Mouse (Mus musculus): Measurements from ENCODE around the gene Ccnk. TPM values are rescaled to one million over a fixed set of nuclear protein-coding genes. Genes with fewer than 3 reads are reported as not detected.
A peak's percentile ranks its signal among the peaks of the same experiment; 100 is the strongest.

Gene Ccnk
- polyA plus RNA-seq (2015; fragmentation: Nextera tagmentation; extraction: Ambion mirVana), result 3.7 and 4.2 TPM in 2 replicates

DNA sequence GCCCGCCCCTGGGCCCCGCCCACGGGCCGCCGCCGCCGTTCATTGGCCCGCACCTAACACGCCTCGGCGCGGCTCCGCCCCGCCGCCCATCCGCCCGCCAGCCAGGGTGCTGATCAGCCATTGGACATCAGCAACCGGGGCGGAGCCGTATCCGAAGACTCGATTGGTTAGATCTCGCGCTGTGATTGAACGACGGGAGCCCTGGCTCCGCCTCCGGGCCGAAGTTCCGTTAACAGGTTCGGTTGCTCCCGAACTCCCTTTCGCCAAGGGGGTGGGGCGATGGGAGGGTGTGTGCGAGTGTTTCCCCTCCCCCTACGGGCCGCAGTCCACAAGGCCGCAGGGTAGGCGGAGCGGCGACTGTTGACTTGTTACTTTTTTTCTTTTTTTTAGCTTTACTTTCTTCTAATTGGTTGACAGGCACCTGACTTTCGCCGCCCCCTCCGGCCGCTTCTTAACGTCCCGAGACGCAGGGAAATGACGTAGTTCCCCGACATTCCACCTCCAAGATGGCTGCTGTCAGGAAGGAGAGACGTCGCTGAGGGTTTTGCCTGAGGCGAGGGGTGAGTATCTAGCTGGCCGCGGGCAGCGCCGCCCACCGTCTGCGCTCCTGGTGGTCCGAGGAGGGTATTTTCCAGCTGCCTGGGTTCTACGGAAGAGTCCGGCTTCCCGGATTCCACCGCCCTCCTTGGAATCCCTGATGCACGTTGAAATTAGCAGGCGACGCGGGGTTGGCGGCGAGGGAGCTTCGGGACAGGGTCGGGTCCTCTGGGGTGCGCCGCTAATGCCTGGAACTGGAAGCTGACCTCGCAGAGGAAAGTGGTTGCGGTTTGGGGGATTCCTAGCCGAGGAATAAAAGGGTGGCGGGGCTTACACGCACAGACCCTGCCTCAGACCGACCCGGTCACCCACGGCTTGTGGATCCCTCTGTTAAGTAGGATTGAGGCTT lies at the start of gene Ccnk:
Gene Ccnk (plus strand): TSS at position 259 of the 946 bp plus-strand sequence.
- H3K9ac ChIP-seq, result peak within 1 kb of the TSS; percentile 91
- ATAC-seq (ENCODE audit: low read depth), result peak; percentile 98
- H3K27me3 ChIP-seq, result no peaks in the 10 kb centered on the region
- peaks cover 34% of the 10 kb centered on the region for H3K4me1 ChIP-seq (replicated peaks)
- under 1% methylated on average over 82 of the region's 82 CpGs for WGBS
- H3K36me3 ChIP-seq, result peaks cover 24% of the 10 kb centered on the region; the same call in 1 of the 2 replicates
- peak within 1 kb of the TSS; percentile 95 for H3K4me2 ChIP-seq
- H3K9me3 ChIP-seq, result no peaks in the 10 kb centered on the region
- peak within 1 kb of the TSS; percentile 90 for H3K27ac ChIP-seq (replicated peaks)
- H3K4me3 ChIP-seq, result peak within 1 kb of the TSS; percentile 83

DNA sequence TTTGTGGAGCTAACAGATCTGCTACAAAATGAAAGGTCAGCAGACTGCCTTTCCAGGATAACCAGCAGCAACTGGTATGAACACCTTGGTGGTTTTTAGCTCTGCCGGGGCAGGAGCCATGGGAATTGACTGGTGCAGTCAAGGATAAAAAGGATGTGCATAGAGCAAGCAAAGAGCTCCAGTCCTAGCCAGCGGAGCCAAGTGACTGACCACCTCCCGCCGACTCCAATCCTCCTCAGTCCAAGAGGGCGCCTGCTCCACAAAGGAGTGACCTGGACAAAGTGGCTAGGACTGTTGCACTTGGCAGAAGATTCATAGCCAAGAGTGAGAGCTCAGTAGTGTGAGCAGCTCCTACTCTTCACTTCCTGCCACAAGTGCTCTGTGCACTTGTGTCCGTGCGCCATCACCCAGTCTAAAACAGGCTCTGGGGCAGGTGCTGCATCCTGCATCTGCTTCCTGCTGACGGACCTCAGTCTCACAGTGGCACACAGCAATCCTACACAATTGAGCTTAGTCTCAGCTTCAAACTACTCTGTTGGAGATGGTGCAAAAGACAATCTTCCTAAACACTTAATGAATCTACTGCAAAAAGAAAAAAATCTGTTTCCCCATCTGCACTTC lies 46.8 kb upstream of the Ccnk start:
- WGBS, result 90% methylated on average over 8 of the region's 8 CpGs
- H3K27ac ChIP-seq (replicated peaks), result no peak overlapping the region
- no peak for ATAC-seq (ENCODE audit: low read depth)

DNA sequence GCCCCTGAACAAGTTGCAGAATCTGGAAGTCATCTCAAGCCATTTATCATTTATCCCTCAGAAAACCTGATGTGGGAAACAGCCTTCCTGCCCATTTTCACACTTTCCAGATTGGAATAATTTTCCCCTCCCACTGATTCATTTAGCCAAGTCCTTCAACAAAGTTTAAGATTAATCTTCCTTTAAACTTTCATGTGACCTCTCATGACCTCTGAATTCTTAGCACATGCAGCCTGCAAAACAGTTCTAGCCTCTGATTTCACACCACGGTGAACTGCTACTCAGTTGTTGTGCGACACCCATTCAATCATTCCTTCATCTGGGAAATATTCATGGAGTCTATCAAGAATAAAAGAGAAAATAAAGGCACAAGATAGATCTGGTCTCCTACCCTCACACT lies 46.2 kb upstream of the Ccnk start:
- Histone ChIP-seq H3K27me3 (no peaks in the 10 kb centered on the region), H3K4me2 (no peak overlapping the region), H3K36me3 (peaks cover 56% of the 10 kb centered on the region), H3K4me3 (no peak overlapping the region), H3K9me3 (no peaks in the 10 kb centered on the region), H3K4me1 (replicated peaks) (0 out of 2 replicates have a peak, but pooled peaks cover 4% of the 10 kb centered on the region), H3K27ac (replicated peaks) (no peak overlapping the region), H3K9ac (no peak overlapping the region)
- no peak for ATAC-seq (ENCODE audit: low read depth)
- WGBS, result 74% methylated on average over 2 of the region's 2 CpGs

More for the DNA sequence above, 46.8 kb upstream of the Ccnk start:
- H3K36me3 ChIP-seq, result peaks cover 60% of the 10 kb centered on the region
- H3K9ac ChIP-seq, result no peak overlapping the region
- H3K9me3 ChIP-seq, result no peaks in the 10 kb centered on the region
- no peaks in the 10 kb centered on the region for H3K27me3 ChIP-seq
- no peak overlapping the region for H3K4me3 ChIP-seq
- H3K4me1 ChIP-seq (replicated peaks), result 0 out of 2 replicates have a peak, but pooled peaks cover 4% of the 10 kb centered on the region
- H3K4me2 ChIP-seq, result no peak overlapping the region

DNA sequence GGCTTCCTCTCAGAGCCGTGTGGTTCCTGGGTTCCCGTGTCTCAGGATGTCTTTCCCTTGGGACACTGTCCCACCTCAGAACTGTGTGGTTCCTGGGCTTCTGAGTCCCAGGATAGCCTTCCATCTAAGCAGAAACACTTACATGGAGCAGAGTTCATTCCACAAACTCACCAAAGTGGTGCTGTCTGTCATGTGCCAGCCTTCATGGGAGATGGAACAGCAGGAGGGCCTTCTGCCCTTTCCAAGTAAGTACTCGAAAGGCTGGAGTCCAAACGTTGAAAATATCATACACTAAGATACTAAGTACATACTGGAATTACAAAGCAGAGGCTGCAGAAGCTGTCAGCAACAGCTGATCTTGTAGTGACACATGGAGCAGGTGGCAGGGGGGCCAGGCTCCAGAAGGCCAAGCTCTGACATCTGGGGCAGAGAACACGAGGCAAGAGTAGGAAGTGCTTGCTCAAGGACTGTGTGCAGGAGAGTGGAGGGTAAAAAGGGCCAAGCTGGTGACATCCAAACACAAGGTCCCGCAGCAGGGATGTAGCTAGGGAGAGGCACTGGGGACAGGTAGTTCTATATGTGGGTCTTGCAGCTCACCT lies 43.7 kb upstream of the Ccnk start:
- no peak overlapping the region for H3K9ac ChIP-seq
- H3K4me1 ChIP-seq (replicated peaks), result 0 out of 2 replicates have a peak, but pooled peaks cover 4% of the 10 kb centered on the region

DNA sequence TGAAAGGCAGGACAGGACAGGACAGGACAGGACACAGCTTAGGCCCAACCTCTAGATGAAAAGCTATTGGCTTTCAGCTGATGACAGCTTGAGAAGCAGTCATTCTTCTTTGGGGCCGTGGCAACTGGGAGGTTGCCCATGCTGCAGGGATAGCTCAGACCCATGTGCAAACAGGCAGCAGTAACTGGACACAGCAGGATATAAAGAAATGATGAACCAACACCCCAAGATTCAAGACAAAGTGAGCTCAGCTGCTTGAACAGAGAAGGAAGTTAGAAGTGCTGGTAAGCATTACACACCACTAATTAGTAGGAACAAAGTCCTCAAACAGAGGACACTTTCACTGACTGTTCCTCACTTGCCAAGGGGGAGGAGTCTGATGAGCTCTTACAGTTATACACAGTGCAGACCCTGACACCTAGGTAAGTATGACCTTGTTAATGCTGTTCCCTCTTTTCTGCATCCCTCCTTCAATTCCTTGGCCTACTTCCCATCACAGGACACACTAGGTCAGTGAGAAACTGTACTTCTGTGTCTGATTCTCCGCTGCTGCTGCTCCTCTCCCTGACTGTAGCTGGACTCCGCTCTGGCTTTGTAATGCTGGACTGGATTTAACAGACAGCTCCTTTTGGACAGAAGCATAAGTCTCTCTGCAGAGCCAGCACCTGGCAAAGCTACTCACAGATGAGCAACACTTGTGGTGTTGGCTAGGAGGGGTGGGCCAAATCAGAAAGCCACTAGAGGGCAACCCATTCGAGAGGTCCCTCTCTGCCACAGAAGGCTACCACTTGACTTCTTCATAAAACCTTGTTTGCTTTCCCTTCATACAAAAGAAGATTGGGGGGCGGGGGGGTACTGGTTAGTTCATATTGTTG lies 35.5 kb upstream of the Ccnk start:
- Histone ChIP-seq H3K27ac (replicated peaks) (no peak overlapping the region), H3K4me2 (no peak overlapping the region), H3K9me3 (no peaks in the 10 kb centered on the region), H3K4me3 (no peak overlapping the region), H3K27me3 (no peaks in the 10 kb centered on the region), H3K9ac (no peak overlapping the region), H3K36me3 (peaks cover 21% of the 10 kb centered on the region; the same call in 1 of the 2 replicates), H3K4me1 (replicated peaks) (no peaks in the 10 kb centered on the region)
- WGBS, result 91% methylated on average over 5 of the region's 5 CpGs
- no peak for ATAC-seq (ENCODE audit: low read depth)

More for the DNA sequence above, 43.7 kb upstream of the Ccnk start:
- ATAC-seq (ENCODE audit: low read depth), result no peak
- Histone ChIP-seq H3K9me3 (no peaks in the 10 kb centered on the region), H3K4me2 (no peak overlapping the region), H3K27ac (replicated peaks) (no peak overlapping the region), H3K36me3 (peaks cover 33% of the 10 kb centered on the region), H3K4me3 (no peak overlapping the region), H3K27me3 (no peaks in the 10 kb centered on the region)
- WGBS, result 79% methylated on average over 6 of the region's 6 CpGs

DNA sequence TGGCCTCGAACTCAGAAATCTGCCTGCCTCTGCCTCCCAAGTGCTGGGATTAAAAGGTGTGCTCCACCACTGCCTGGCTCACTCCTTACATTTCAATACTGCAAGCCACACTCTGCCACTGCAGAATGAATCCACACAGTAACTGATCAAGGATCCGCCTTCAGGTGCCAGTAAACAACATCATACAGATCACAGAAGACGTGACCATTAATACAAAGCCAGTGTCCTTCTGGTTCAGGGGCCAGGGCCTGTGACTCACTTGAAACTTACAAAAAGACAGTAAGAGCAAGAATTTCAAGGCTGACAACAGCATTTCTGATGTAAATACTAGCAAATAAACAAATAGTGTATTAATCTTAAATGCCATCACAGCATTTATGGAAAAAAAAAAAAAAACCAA lies 34.2 kb upstream of the Ccnk start:
- no peak overlapping the region for H3K4me2 ChIP-seq
- no peaks in the 10 kb centered on the region for H3K27me3 ChIP-seq
- no peaks in the 10 kb centered on the region for H3K9me3 ChIP-seq
- H3K9ac ChIP-seq, result no peak overlapping the region
- H3K36me3 ChIP-seq, result peaks cover 26% of the 10 kb centered on the region; the same call in 1 of the 2 replicates
- no peak for ATAC-seq (ENCODE audit: low read depth)
- 94% methylated on average over 3 of the region's 3 CpGs for WGBS
- no peak overlapping the region for H3K27ac ChIP-seq (replicated peaks)
- H3K4me1 ChIP-seq (replicated peaks), result no peaks in the 10 kb centered on the region
- no peak overlapping the region for H3K4me3 ChIP-seq

DNA sequence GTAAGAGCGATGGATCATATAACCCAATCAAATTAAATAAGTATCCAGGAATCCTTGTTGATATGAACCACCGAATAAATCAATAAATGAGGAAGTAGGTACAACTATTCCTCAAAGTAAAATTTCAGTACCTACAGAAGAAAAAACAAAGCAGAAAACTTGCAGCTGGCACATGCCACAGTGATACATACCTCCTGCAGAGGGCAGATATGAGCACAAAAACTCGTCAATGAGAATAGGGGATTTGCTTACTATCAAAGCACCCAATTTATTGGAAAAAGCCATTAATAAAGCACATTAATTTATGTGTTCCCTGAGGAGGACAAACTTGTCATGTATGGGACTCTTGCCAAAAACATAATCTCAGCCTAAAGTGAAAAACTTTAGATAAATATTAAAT lies 29.6 kb upstream of the Ccnk start:
- Histone ChIP-seq H3K9ac (no peak overlapping the region), H3K4me3 (no peak overlapping the region), H3K9me3 (no peaks in the 10 kb centered on the region), H3K4me1 (replicated peaks) (no peaks in the 10 kb centered on the region), H3K36me3 (peaks cover 37% of the 10 kb centered on the region), H3K4me2 (no peak overlapping the region), H3K27me3 (no peaks in the 10 kb centered on the region), H3K27ac (replicated peaks) (no peak overlapping the region)
- no peak for ATAC-seq (ENCODE audit: low read depth)
- 79% methylated on average over 3 of the region's 3 CpGs for WGBS

DNA sequence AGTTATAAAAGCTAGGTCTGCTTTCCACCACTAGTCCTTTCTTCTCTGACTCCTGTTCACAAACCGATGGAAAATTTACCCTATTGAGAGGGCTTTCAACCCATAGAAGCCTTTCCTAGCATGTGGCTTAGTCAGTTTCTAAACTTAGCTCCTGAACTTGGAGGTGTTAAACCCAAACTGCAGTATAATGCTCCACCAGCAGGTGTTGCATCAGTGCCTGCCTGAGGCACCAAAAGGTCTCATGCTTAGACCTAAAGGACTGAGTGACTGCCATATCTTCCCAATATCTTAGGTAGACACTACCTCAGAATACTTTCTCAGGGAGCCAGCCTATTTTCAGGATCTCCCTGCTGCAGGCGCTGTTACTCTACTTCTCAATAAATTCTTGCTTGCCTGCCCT lies 26.6 kb upstream of the Ccnk start:
- no peaks in the 10 kb centered on the region for H3K9me3 ChIP-seq
- 93% methylated on average over 2 of the region's 2 CpGs for WGBS
- H3K9ac ChIP-seq, result no peak overlapping the region
- ATAC-seq (ENCODE audit: low read depth), result no peak
- H3K4me3 ChIP-seq, result no peak overlapping the region
- H3K27me3 ChIP-seq, result no peaks in the 10 kb centered on the region
- H3K27ac ChIP-seq (replicated peaks), result no peak overlapping the region
- H3K4me1 ChIP-seq (replicated peaks), result no peaks in the 10 kb centered on the region
- H3K36me3 ChIP-seq, result peaks cover 58% of the 10 kb centered on the region
- H3K4me2 ChIP-seq, result no peak overlapping the region

DNA sequence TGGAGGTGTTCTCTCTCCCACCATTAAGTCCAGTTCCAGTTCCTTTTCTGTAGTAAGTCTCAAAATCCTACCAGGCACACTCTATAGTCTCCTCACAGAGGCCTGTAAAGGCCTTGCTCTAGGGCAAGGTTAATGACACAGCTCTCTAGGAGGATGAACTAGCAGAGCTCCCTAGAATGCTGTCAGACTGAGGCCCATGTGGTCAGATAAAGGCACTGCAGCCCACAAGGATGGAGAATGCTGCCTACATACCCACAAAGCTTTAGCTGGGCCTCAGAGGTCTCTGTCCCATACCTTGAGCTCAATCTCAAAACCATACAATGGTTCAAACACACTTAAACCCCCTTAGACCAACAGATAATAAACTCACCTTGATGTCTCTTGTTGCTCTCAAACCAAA lies 19.5 kb upstream of the Ccnk start:
- Histone ChIP-seq H3K4me2 (no peak overlapping the region), H3K9ac (no peak overlapping the region), H3K27me3 (no peaks in the 10 kb centered on the region), H3K4me1 (replicated peaks) (no peaks in the 10 kb centered on the region), H3K36me3 (peaks cover 70% of the 10 kb centered on the region), H3K27ac (replicated peaks) (no peak overlapping the region), H3K4me3 (no peak overlapping the region), H3K9me3 (no peaks in the 10 kb centered on the region)
- ATAC-seq (ENCODE audit: low read depth), result no peak

DNA sequence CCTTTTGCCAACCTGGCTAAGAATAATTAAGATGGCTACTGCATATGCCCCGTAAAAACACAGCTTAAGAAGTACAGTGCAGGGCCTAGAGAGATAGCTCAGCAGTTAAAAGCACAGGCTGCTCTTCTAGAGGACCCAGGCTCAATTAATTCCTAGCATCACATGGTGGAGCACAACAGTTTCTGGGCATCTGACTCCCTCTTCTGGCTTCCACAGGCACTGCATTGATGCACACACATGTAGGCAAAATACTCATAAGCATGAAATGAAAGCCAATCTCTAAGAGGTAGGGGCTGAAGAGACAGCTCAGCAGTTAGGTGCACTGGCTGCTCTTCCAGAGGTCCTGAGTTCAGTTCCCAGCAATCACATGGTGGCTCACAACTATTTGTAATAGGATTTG lies 17.3 kb upstream of the Ccnk start:
- peaks cover 53% of the 10 kb centered on the region for H3K36me3 ChIP-seq
- ATAC-seq (ENCODE audit: low read depth), result no peak
- H3K4me3 ChIP-seq, result no peak overlapping the region

DNA sequence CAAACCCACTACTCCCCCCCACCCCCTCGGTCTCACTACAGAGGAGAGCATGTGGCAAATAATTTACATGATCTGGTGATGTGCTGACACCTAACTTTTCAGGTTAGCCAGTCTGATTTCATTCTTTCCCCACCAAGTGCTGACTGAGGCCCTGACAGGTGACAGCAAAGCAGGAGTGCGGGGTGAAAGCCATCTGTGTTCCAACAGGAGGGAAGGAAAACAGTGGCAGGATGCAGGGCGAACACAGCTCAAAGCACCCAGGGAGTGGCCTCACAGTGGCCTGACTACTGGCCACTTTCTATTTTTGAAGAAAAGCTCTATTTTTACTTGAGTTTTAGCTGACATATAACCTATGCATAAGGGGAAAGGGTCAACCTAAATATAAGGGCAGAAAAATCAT lies 15.7 kb upstream of the Ccnk start:
- WGBS, result 75% methylated on average over 3 of the region's 3 CpGs
- Histone ChIP-seq H3K27ac (replicated peaks) (no peak overlapping the region), H3K4me3 (no peak overlapping the region), H3K36me3 (peaks cover 41% of the 10 kb centered on the region), H3K9me3 (no peaks in the 10 kb centered on the region), H3K27me3 (no peaks in the 10 kb centered on the region), H3K9ac (no peak overlapping the region), H3K4me1 (replicated peaks) (0 out of 2 replicates have a peak, but pooled peaks cover 2% of the 10 kb centered on the region), H3K4me2 (no peak overlapping the region)
- no peak for ATAC-seq (ENCODE audit: low read depth)

More for the DNA sequence above, 17.3 kb upstream of the Ccnk start:
- no peak overlapping the region for H3K27ac ChIP-seq (replicated peaks)
- no peak overlapping the region for H3K9ac ChIP-seq
- no peaks in the 10 kb centered on the region for H3K9me3 ChIP-seq
- WGBS, result 94% methylated on average over 1 of the region's 1 CpGs
- no peak overlapping the region for H3K4me2 ChIP-seq
- no peaks in the 10 kb centered on the region for H3K4me1 ChIP-seq (replicated peaks)
- H3K27me3 ChIP-seq, result no peaks in the 10 kb centered on the region

All from neural tube, embryonic 13.5 days (tissue).